Mouse (Mus musculus): ENCODE measurements around the gene Kif11. TPM values are rescaled to one million over a fixed set of nuclear protein-coding genes. Genes with fewer than 3 reads are reported as not detected.

Kif11 gene
- polyA plus RNA-seq, 2 experiments, result 35.8 to 53.2 TPM

DNA sequence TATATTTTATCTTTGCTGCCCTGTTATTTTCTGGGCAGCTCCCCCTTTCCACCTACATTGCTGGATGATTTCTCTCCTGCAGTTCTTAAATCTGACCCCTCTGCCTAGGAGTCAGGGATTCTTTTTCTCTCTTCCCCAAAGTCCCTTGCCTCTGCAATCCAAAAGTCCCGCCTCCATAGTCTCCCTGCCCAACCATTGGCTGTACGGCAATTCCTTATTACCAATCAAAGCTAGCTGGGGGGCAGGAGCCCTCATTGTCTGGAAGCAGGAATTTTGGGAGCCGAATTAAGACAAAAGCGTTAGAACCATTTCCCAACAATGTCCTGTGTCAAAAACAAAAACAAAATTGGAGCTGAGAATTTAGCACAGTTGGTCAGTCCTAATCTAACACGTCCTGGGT, 13.7 kb upstream of the Kif11 start:
- Histone ChIP-seq H3K4me3 (ENCODE audit: insufficient read depth in 1 of 2, low read depth in 2 of 2, low read length in 2 of 2) (no peak overlapping the region), H3K27me3 (ENCODE audit: control insufficient read depth, insufficient read depth, low read length) (no peaks in the 10 kb centered on the region), H3K9me3 (ENCODE audit: control insufficient read depth, low read length) (no peaks in the 10 kb centered on the region), H3K27ac (no peak overlapping the region), H3K9ac (replicated peaks) (no peak overlapping the region), H3K36me3 (replicated peaks; ENCODE audit: control insufficient read depth, insufficient read depth, low read depth) (no peaks in the 10 kb centered on the region), H3K4me1 (replicated peaks; ENCODE audit: control insufficient read depth in 2 of 2, insufficient read depth in 2 of 2, low read length in 1 of 2) (peaks cover 0 to 2% of the 10 kb centered on the region in 2 experiments; a peak in 1 of 4 replicates), H3K4me2 (ENCODE audit: low read depth) (no peak overlapping the region)
- DNase-seq (ENCODE audit: low read depth in 3 of 3, low spot score in 3 of 3), result no peak
- ATAC-seq (ENCODE audit: insufficient read depth), result no peak
- TF ChIP-seq EP300 (IDR thresholded peaks at IDR 0.05; ENCODE audit: low read depth) (no peak), CTCF (IDR thresholded peaks at IDR 0.05; ENCODE audit: low read depth) (no peak)
- 60% methylated on average over 5 of the region's 5 CpGs for WGBS (ENCODE audit: insufficient replicate concordance)

DNA sequence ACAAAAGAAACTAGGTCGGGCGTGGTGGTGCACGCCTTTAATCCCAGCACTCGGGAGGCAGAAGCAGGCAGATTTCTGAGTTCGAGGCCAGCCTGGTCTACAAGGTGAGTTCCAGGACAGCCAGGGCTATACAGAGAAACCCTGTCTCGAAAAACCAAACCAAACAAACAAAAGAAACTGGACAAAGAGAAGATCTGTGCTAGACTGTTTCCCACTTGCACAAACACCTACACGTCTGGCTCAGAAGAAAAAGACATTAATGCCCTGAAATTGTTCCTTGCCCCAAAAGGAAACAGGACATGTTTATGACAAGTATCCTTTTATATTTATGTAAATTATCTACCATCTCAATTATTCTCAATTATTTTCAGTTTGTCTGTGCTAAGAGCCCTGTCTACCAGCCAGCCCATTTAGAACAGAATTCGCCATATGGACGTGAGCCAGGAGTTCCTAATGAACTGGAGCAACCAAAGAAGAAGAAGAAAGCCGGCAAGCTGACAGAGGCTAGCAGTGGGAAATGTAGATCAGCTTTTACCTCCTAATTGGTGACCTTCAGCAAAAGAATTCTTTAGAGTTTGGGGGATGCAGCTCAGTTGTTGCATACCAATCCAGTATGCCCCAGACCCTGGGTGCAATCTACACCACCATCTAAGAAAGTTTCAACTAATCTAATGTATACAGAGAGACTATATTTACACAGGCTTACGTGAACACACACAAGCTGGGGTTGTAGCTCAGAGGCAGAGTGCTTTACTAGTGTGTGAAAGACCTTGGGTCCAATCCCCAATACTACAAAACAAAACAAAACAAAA, 12.9 kb upstream of the Kif11 start:
- no peak overlapping the region for H3K4me2 ChIP-seq (ENCODE audit: low read depth)
- H3K27me3 ChIP-seq (ENCODE audit: control insufficient read depth, insufficient read depth, low read length), result no peaks in the 10 kb centered on the region
- WGBS (ENCODE audit: insufficient replicate concordance), result 64% methylated on average over 11 of the region's 11 CpGs
- H3K4me3 ChIP-seq (ENCODE audit: insufficient read depth in 1 of 2, low read depth in 2 of 2, low read length in 2 of 2), result no peak overlapping the region
- TF ChIP-seq EP300 (IDR thresholded peaks at IDR 0.05; ENCODE audit: low read depth) (no peak), CTCF (IDR thresholded peaks at IDR 0.05; ENCODE audit: low read depth) (no peak)
- ATAC-seq (ENCODE audit: insufficient read depth) (no peak), DNase-seq (ENCODE audit: low read depth in 3 of 3, low spot score in 3 of 3) (no peak)
- H3K9ac ChIP-seq (replicated peaks), result no peak overlapping the region
- H3K4me1 ChIP-seq (replicated peaks; ENCODE audit: control insufficient read depth in 2 of 2, insufficient read depth in 2 of 2, low read length in 1 of 2), result peaks cover 0 to 2% of the 10 kb centered on the region in 2 experiments; a peak in 1 of 4 replicates
- H3K9me3 ChIP-seq (ENCODE audit: control insufficient read depth, low read length), result no peaks in the 10 kb centered on the region
- no peak overlapping the region for H3K27ac ChIP-seq
- H3K36me3 ChIP-seq (replicated peaks; ENCODE audit: control insufficient read depth, insufficient read depth, low read depth), result no peaks in the 10 kb centered on the region

DNA sequence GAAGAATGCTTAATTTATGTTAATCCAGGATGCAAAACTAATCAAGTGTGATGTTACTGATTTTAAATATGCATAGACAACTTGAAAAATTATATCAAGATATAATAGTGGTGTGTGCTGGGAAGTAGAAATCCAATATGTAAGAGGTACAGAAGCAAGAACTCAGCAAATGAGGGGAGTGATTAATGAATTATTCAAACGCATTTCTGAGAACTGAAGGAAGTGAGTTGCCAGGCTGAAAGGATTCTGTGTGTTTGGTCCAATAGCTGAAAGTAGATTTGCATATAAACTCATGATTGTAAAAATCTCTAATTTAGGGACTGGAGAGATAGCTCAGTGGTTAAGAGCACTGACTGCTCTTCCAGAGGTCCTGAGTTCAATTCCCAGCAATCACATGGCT, 7.2 kb upstream of the Kif11 start:
- no peaks in the 10 kb centered on the region for H3K9me3 ChIP-seq (ENCODE audit: control insufficient read depth, low read length)
- no peaks in the 10 kb centered on the region for H3K36me3 ChIP-seq (replicated peaks; ENCODE audit: control insufficient read depth, insufficient read depth, low read depth)
- H3K4me3 ChIP-seq (ENCODE audit: insufficient read depth in 1 of 2, low read depth in 2 of 2, low read length in 2 of 2), result no peak overlapping the region
- DNase-seq (ENCODE audit: low read depth in 3 of 3, low spot score in 3 of 3), result no peak
- no peak for ATAC-seq (ENCODE audit: insufficient read depth)
- WGBS (ENCODE audit: insufficient replicate concordance), result 65% methylated on average over 1 of the region's 1 CpGs
- no peak overlapping the region for H3K4me2 ChIP-seq (ENCODE audit: low read depth)
- no peak for TF ChIP-seq CTCF (IDR thresholded peaks at IDR 0.05; ENCODE audit: low read depth)
- TF ChIP-seq EP300 (IDR thresholded peaks at IDR 0.05; ENCODE audit: low read depth), result no peak
- H3K4me1 ChIP-seq (replicated peaks; ENCODE audit: control insufficient read depth in 2 of 2, insufficient read depth in 2 of 2, low read length in 1 of 2), result no peaks in the 10 kb centered on the region; a peak in 1 of 4 replicates
- no peak overlapping the region for H3K9ac ChIP-seq (replicated peaks)
- H3K27me3 ChIP-seq (ENCODE audit: control insufficient read depth, insufficient read depth, low read length), result no peaks in the 10 kb centered on the region
- no peak overlapping the region for H3K27ac ChIP-seq

DNA sequence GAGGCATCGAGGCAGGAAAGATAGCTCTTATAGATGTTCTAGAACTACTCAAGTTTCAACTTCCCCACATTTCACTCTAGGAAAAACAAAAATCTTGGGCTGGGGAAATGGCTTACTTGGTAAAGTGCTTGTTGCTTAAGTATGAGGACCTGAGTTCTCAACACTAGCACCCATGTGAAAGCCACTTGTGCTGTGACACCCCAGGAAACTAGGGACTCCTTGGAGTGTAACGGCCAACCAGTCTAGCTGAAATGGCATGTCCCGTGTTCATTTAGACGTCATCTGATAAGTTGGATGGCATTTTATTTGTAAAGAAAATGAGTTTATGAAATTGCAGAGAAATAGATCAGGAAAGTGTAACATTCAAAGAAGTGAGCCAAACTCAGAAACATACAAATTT, 6.3 kb upstream of the Kif11 start:
- H3K27me3 ChIP-seq (ENCODE audit: control insufficient read depth, insufficient read depth, low read length), result no peaks in the 10 kb centered on the region
- peaks cover 0 to 2% of the 10 kb centered on the region in 2 experiments; a peak in 2 of 4 replicates for H3K4me1 ChIP-seq (replicated peaks; ENCODE audit: control insufficient read depth in 2 of 2, insufficient read depth in 2 of 2, low read length in 1 of 2)
- H3K4me2 ChIP-seq (ENCODE audit: low read depth), result no peak overlapping the region
- H3K9ac ChIP-seq (replicated peaks), result no peak overlapping the region
- TF ChIP-seq EP300 (IDR thresholded peaks at IDR 0.05; ENCODE audit: low read depth) (no peak), CTCF (IDR thresholded peaks at IDR 0.05; ENCODE audit: low read depth) (no peak)
- no peaks in the 10 kb centered on the region for H3K36me3 ChIP-seq (replicated peaks; ENCODE audit: control insufficient read depth, insufficient read depth, low read depth)
- 72% methylated on average over 4 of the region's 4 CpGs for WGBS (ENCODE audit: insufficient replicate concordance)
- H3K27ac ChIP-seq, result no peak overlapping the region
- ATAC-seq (ENCODE audit: insufficient read depth) (no peak), DNase-seq (ENCODE audit: low read depth in 3 of 3, low spot score in 3 of 3) (no peak)
- no peaks in the 10 kb centered on the region for H3K9me3 ChIP-seq (ENCODE audit: control insufficient read depth, low read length)
- H3K4me3 ChIP-seq (ENCODE audit: insufficient read depth in 1 of 2, low read depth in 2 of 2, low read length in 2 of 2), result no peak overlapping the region

DNA sequence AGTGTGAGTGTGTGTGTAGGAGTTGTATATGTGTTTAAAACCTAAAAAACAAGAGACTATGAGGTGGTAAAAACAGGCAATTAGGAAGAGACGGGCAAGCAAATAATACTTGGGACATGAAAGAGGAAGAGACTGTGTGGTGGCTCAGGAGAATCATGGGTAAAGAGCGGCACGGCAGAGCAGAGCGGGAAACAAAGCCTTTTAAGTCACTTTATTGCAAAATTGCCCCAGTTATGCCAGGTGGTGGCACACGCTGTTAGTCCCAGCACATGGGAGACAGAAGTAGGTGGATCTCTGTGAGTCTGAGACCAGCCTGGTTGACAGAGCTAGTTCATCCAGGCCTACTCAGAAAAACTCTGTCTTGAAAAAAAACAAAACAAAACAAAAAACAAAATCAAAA, 5.8 kb upstream of the Kif11 start:
- DNase-seq (ENCODE audit: low read depth in 3 of 3, low spot score in 3 of 3) (no peak), ATAC-seq (ENCODE audit: insufficient read depth) (no peak)
- no peak overlapping the region for H3K4me2 ChIP-seq (ENCODE audit: low read depth)
- no peak overlapping the region for H3K9ac ChIP-seq (replicated peaks)
- H3K36me3 ChIP-seq (replicated peaks; ENCODE audit: control insufficient read depth, insufficient read depth, low read depth), result no peaks in the 10 kb centered on the region
- 61% methylated on average over 5 of the region's 5 CpGs for WGBS (ENCODE audit: insufficient replicate concordance)
- H3K27me3 ChIP-seq (ENCODE audit: control insufficient read depth, insufficient read depth, low read length), result no peaks in the 10 kb centered on the region
- peaks cover 3 to 4% of the 10 kb centered on the region in 2 experiments; a peak in 2 of 4 replicates for H3K4me1 ChIP-seq (replicated peaks; ENCODE audit: control insufficient read depth in 2 of 2, insufficient read depth in 2 of 2, low read length in 1 of 2)
- H3K27ac ChIP-seq, result no peak overlapping the region
- no peak overlapping the region for H3K4me3 ChIP-seq (ENCODE audit: insufficient read depth in 1 of 2, low read depth in 2 of 2, low read length in 2 of 2)
- no peaks in the 10 kb centered on the region for H3K9me3 ChIP-seq (ENCODE audit: control insufficient read depth, low read length)
- TF ChIP-seq EP300 (IDR thresholded peaks at IDR 0.05; ENCODE audit: low read depth) (no peak), CTCF (IDR thresholded peaks at IDR 0.05; ENCODE audit: low read depth) (no peak)
